Mouse (Mus musculus): ENCODE measurements around the gene Pmm1. TPM values are rescaled to one million over a fixed set of nuclear protein-coding genes. Genes with fewer than 3 reads are reported as not detected.

The Pmm1 gene
- polyA plus RNA-seq, 1 experiment = 41.0 TPM

- H3K4me1 ChIP-seq (ENCODE audit: control insufficient read depth, insufficient read depth, low read length) = no peaks in the 10 kb centered on the region
- WGBS = 58% methylated on average over 7 of the region's 7 CpGs
- DNase-seq = no peak
- no peak overlapping the region for H3K4me3 ChIP-seq (replicated peaks; ENCODE audit: extremely low read depth, low read depth, low read length)
- TF ChIP-seq CTCF (IDR thresholded peaks at IDR 0.05; ENCODE audit: insufficient read depth, low read length) (no peak), POLR2A (IDR thresholded peaks at IDR 0.05; ENCODE audit: borderline replicate concordance, extremely low read depth, low read depth, low read length) (no peak)
Measured at GRCm38 (mm10) chr15:81969173-81969572, 8.4 kb upstream of the Pmm1 start.

- DNase-seq = no peak
- TF ChIP-seq CTCF (IDR thresholded peaks at IDR 0.05; ENCODE audit: insufficient read depth, low read length) = no peak
- no peak for TF ChIP-seq POLR2A (IDR thresholded peaks at IDR 0.05; ENCODE audit: borderline replicate concordance, extremely low read depth, low read depth, low read length)
- no peaks in the 10 kb centered on the region for H3K4me1 ChIP-seq (ENCODE audit: control insufficient read depth, insufficient read depth, low read length)
- no peak overlapping the region for H3K4me3 ChIP-seq (replicated peaks; ENCODE audit: extremely low read depth, low read depth, low read length)
- WGBS = 43% methylated on average over 2 of the region's 2 CpGs
Measured at GRCm38 (mm10) chr15:81968447-81968846, 7.7 kb upstream of the Pmm1 start.

- no peak overlapping the region for H3K4me3 ChIP-seq (replicated peaks; ENCODE audit: extremely low read depth, low read depth, low read length)
- 84% methylated on average over 5 of the region's 5 CpGs for WGBS
- no peaks in the 10 kb centered on the region for H3K4me1 ChIP-seq (ENCODE audit: control insufficient read depth, insufficient read depth, low read length)
- no peak for DNase-seq
- no peak for TF ChIP-seq CTCF (IDR thresholded peaks at IDR 0.05; ENCODE audit: insufficient read depth, low read length)
- TF ChIP-seq POLR2A (IDR thresholded peaks at IDR 0.05; ENCODE audit: borderline replicate concordance, extremely low read depth, low read depth, low read length) = no peak
Measured at GRCm38 (mm10) chr15:81967821-81968220, 7.1 kb upstream of the Pmm1 start.

GRCm38 (mm10) chr15:81966062-81966829, 5.5 kb upstream of the Pmm1 start:
- Histone ChIP-seq H3K4me1 (ENCODE audit: control insufficient read depth, insufficient read depth, low read length) (no peaks in the 10 kb centered on the region), H3K4me3 (replicated peaks; ENCODE audit: extremely low read depth, low read depth, low read length) (no peak overlapping the region)
- no peak for DNase-seq
- TF ChIP-seq POLR2A (IDR thresholded peaks at IDR 0.05; ENCODE audit: borderline replicate concordance, extremely low read depth, low read depth, low read length) = no peak
- no peak for TF ChIP-seq CTCF (IDR thresholded peaks at IDR 0.05; ENCODE audit: insufficient read depth, low read length)
- 56% methylated on average over 13 of the region's 14 CpGs for WGBS

- TF ChIP-seq CTCF (IDR thresholded peaks at IDR 0.05; ENCODE audit: insufficient read depth, low read length) (no peak), POLR2A (IDR thresholded peaks at IDR 0.05; ENCODE audit: borderline replicate concordance, extremely low read depth, low read depth, low read length) (no peak)
Measured at GRCm38 (mm10) chr15:81964980-81965545, 4.3 kb upstream of the Pmm1 start.

GRCm38 (mm10) chr15:81964262-81964661, 3.5 kb upstream of the Pmm1 start:
- DNase-seq = no peak
- H3K4me3 ChIP-seq (replicated peaks; ENCODE audit: extremely low read depth, low read depth, low read length) = no peak overlapping the region
- WGBS = 33% methylated on average over 1 of the region's 1 CpGs

More at GRCm38 (mm10) chr15:81964980-81965545, 4.3 kb upstream of the Pmm1 start:
- 63% methylated on average over 4 of the region's 4 CpGs for WGBS
- Histone ChIP-seq H3K4me1 (ENCODE audit: control insufficient read depth, insufficient read depth, low read length) (no peaks in the 10 kb centered on the region), H3K4me3 (replicated peaks; ENCODE audit: extremely low read depth, low read depth, low read length) (no peak overlapping the region)
- DNase-seq = no peak

GRCm38 (mm10) chr15:81961078-81961451, 335 bp upstream of the Pmm1 start:
- no peak for DNase-seq
- TF ChIP-seq CTCF (IDR thresholded peaks at IDR 0.05; ENCODE audit: insufficient read depth, low read length) (no peak), POLR2A (IDR thresholded peaks at IDR 0.05; ENCODE audit: borderline replicate concordance, extremely low read depth, low read depth, low read length) (no peak)
- Histone ChIP-seq H3K4me3 (replicated peaks; ENCODE audit: extremely low read depth, low read depth, low read length) (peak overlapping the region; percentile 55), H3K4me1 (ENCODE audit: control insufficient read depth, insufficient read depth, low read length) (no peaks in the 10 kb centered on the region)
- 3% methylated on average over 8 of the region's 8 CpGs for WGBS

More at GRCm38 (mm10) chr15:81964262-81964661, 3.5 kb upstream of the Pmm1 start:
- TF ChIP-seq CTCF (IDR thresholded peaks at IDR 0.05; ENCODE audit: insufficient read depth, low read length) (no peak), POLR2A (IDR thresholded peaks at IDR 0.05; ENCODE audit: borderline replicate concordance, extremely low read depth, low read depth, low read length) (no peak)
- no peaks in the 10 kb centered on the region for H3K4me1 ChIP-seq (ENCODE audit: control insufficient read depth, insufficient read depth, low read length)

- TF ChIP-seq CTCF (IDR thresholded peaks at IDR 0.05; ENCODE audit: insufficient read depth, low read length) (no peak), POLR2A (IDR thresholded peaks at IDR 0.05; ENCODE audit: borderline replicate concordance, extremely low read depth, low read depth, low read length) (no peak)
- 68% methylated on average over 3 of the region's 3 CpGs for WGBS
- Histone ChIP-seq H3K4me3 (replicated peaks; ENCODE audit: extremely low read depth, low read depth, low read length) (no peak overlapping the region), H3K4me1 (ENCODE audit: control insufficient read depth, insufficient read depth, low read length) (no peaks in the 10 kb centered on the region)
- DNase-seq = no peak
Measured at GRCm38 (mm10) chr15:81958906-81959305, 1.8 kb downstream of the Pmm1 start.

- 87% methylated on average over 11 of the region's 11 CpGs for WGBS
- TF ChIP-seq CTCF (IDR thresholded peaks at IDR 0.05; ENCODE audit: insufficient read depth, low read length) (no peak), POLR2A (IDR thresholded peaks at IDR 0.05; ENCODE audit: borderline replicate concordance, extremely low read depth, low read depth, low read length) (no peak)
- H3K4me3 ChIP-seq (replicated peaks; ENCODE audit: extremely low read depth, low read depth, low read length) = no peak overlapping the region
- no peaks in the 10 kb centered on the region for H3K4me1 ChIP-seq (ENCODE audit: control insufficient read depth, insufficient read depth, low read length)
- DNase-seq = no peak
Measured at GRCm38 (mm10) chr15:81957598-81957997, 3.1 kb downstream of the Pmm1 start.

- Histone ChIP-seq H3K4me3 (replicated peaks; ENCODE audit: extremely low read depth, low read depth, low read length) (no peak overlapping the region), H3K4me1 (ENCODE audit: control insufficient read depth, insufficient read depth, low read length) (no peaks in the 10 kb centered on the region)
- no peak for TF ChIP-seq POLR2A (IDR thresholded peaks at IDR 0.05; ENCODE audit: borderline replicate concordance, extremely low read depth, low read depth, low read length)
- peak; percentile 60 for TF ChIP-seq CTCF (IDR thresholded peaks at IDR 0.05; ENCODE audit: insufficient read depth, low read length)
- 63% methylated on average over 8 of the region's 8 CpGs for WGBS
- peak; percentile 31 for DNase-seq
Measured at GRCm38 (mm10) chr15:81956457-81956856, 4.3 kb downstream of the Pmm1 start.

Data from lung, adult 2 months (tissue).